Mouse (Mus musculus) forebrain, embryonic 10.5 days (tissue): ENCODE measurements around the gene Frmd6. TPM values are rescaled to one million over a fixed set of nuclear protein-coding genes. Genes with fewer than 3 reads are reported as not detected.

Experiments used
- DNase-seq: peaks from one replicate; pipeline ENCODE4 v3.0.0-alpha.2; 2017; ENCODE audit warnings: low spot score; ENCODE audit errors: extremely low spot score
- H3K27ac ChIP-seq: fragments of 300-500 bp; sonication (generic); 2 replicates; pipeline ENCODE4 v1.5.1; 2016; ENCODE audit warnings: mild to moderate bottlenecking
- H3K27me3 ChIP-seq: fragments of 300-500 bp; sonication (generic); 2 replicates; pipeline ENCODE4 v1.6.1; 2016; ENCODE audit warnings: mild to moderate bottlenecking; ENCODE audit not compliant: poor library complexity, severe bottlenecking
- H3K36me3 ChIP-seq: fragments of 300-500 bp; sonication (generic); replicated peaks from 2 replicates; pipeline ENCODE4 v1.6.1; 2016; ENCODE audit warnings: mild to moderate bottlenecking, moderate library complexity
- H3K4me1 ChIP-seq: fragments of 300-500 bp; sonication (generic); 2 replicates; pipeline ENCODE4 v1.6.1; 2016
- H3K4me3 ChIP-seq: fragments of 300-500 bp; sonication (generic); 2 replicates; pipeline ENCODE4 v1.5.1; 2016; ENCODE audit warnings: mild to moderate bottlenecking, moderate library complexity
- H3K9me3 ChIP-seq: fragments of 300-500 bp; sonication (generic); 2 replicates; pipeline ENCODE4 v1.6.1; 2016; ENCODE audit warnings: mild to moderate bottlenecking, moderate library complexity
- WGBS: fragments of 180-500 bp; shearing (Covaris S2); methylation state at CpG from one replicate; pipeline ENCODE4 v1.1.7; 2016; 5-methylcytosine and 5-hydroxymethylcytosine counted together
- polyA plus RNA-seq: library from polyadenylated mRNA; unstranded; fragments of >200 nt; fragmentation: Nextera tagmentation; extraction: Ambion mirVana; gene quantifications from 2 replicates; pipeline ENCODE4 v1.2.1, GENCODE M21; 2016

Gene Frmd6
- polyA plus RNA-seq, 1 experiment from 2014 or later, result 27.8 TPM

DNA sequence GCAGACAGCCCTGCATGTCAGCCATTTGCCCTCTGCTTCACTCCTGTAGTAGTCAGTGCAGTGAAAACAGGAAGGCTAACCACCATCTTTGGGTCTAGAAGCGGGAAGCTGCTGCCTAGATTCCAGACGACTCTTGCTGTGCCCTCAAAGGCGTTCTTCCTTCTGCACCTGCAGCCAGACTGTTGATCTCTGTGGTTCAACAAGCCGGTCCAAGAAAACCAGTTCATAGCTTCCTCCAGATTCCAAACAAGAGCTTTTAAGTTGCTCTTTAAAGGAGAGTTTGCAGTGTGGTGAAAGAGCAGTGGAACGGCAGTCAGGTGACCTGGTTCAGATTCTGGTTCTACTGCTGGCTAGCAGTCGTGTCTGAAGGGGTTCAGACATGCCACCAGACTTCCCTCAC is 48.2 kb downstream of the Frmd6 start:
- no peak for DNase-seq
- Histone ChIP-seq H3K4me3 (no peak overlapping the region), H3K27me3 (no peaks in the 10 kb centered on the region), H3K9me3 (no peaks in the 10 kb centered on the region), H3K4me1 (peaks cover 7% of the 10 kb centered on the region), H3K27ac (no peak overlapping the region), H3K36me3 (peaks cover 9% of the 10 kb centered on the region)
- 83% methylated on average over 6 of the region's 6 CpGs for WGBS

DNA sequence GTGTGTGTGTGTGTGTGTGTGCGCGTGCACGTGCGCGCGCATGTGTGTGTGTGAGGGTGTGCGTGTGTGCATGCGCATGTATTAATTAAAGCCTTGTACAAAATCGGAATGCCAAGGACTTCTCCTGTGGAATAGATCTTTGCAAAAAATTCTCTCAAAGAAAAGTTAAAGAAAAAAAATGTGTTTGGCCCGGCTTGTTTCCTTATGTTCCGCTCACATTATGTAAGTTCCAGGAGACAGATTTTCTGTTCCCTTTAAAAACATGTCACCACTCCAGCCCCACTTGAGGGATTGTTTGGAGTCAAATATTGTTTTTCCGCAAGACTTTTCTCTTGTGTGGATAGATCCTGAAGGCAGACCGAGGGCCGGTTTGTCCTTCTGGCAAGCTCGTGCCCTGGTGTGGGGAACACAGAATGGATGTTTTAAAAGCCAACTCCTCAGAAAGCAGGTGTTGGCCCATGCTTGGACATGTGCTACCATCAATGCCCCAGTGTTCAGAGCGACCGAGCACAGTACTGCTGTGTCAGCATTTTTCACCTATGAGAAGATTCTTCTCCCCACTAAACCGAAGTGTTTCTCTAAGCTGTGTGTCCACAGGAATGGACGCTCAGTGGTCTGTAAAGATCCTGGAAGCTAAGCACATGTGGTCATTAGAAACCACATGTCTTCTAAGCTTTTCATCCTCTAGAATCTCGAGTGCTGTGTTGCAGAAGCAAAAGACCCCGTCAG is 51.1 kb downstream of the Frmd6 start:
- Histone ChIP-seq H3K4me3 (no peak overlapping the region), H3K27ac (no peak overlapping the region), H3K9me3 (no peaks in the 10 kb centered on the region), H3K4me1 (no peaks in the 10 kb centered on the region), H3K27me3 (no peaks in the 10 kb centered on the region), H3K36me3 (peaks cover 38% of the 10 kb centered on the region)
- WGBS, result 94% methylated on average over 21 of the region's 21 CpGs
- no peak for DNase-seq

DNA sequence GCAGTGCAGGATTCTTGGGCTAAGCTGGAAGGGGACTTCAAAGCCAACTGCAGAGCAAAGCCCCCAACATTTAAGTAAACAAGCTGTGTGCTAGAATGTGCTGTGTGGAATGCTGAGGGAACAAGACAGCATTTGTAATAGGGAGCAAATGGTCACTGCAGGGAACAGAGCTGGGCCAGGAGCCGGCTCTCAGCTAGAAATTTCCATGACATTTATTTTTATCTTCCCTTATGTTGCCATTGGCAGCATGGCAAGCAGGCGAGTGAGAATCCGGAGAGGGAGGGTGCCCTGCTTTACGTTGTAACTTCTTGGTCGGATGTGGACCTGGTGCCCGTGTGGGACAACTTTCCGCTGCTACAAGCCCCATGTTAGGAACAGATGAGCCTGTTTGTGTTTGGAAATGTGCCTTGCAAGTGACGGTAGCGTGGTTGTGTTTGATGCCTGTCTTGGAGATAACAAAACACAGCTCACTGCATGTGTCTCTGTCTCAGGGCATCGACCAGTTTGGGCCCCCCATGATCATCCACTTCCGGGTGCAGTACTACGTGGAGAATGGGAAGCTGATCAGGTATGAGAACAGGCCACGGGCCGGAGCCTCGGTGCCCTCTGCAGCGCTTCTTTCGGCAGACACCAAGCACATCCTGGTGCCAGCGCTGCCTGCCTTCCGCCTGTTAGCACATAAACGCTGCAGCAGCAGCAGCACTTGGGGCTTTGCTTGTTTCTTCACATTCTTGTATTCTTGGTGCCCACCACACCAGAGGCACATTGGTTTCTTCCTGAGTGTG is 52.8 kb downstream of the Frmd6 start:
- Histone ChIP-seq H3K27me3 (no peaks in the 10 kb centered on the region), H3K9me3 (no peaks in the 10 kb centered on the region), H3K36me3 (peaks cover 51% of the 10 kb centered on the region), H3K27ac (no peak overlapping the region), H3K4me3 (no peak overlapping the region), H3K4me1 (no peaks in the 10 kb centered on the region)
- DNase-seq, result no peak
- WGBS, result 95% methylated on average over 20 of the region's 20 CpGs

DNA sequence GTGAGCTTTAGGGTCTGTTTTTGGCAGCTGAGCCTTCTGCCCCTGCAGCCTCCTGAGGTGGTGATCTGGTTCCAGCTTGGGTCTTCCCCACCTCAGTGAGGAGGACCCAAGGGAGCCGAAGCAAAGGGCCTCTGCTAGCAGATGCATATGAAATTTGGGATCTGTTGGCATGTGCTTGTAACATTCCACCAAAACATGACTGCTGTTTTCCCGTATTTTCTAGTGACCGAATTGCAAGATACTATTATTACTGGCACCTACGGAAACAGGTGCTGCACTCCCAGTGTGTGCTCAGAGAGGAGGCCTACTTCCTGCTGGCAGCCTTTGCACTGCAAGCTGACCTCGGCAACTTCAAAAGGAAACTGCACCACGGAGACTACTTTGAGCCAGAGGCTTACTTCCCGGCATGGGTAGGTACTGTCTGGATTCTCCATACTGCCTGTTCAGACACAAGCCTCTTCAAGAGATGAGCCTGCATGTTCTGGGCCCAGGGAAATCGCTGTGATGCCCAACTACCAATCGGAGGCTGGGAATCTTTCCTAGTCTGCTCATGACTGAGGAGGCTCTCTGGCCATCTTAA is 55.2 kb downstream of the Frmd6 start:
- Histone ChIP-seq H3K4me3 (no peak overlapping the region), H3K27me3 (no peaks in the 10 kb centered on the region), H3K27ac (no peak overlapping the region), H3K36me3 (peaks cover 60% of the 10 kb centered on the region), H3K4me1 (no peaks in the 10 kb centered on the region), H3K9me3 (no peaks in the 10 kb centered on the region)
- no peak for DNase-seq
- WGBS, result 79% methylated on average over 9 of the region's 9 CpGs

DNA sequence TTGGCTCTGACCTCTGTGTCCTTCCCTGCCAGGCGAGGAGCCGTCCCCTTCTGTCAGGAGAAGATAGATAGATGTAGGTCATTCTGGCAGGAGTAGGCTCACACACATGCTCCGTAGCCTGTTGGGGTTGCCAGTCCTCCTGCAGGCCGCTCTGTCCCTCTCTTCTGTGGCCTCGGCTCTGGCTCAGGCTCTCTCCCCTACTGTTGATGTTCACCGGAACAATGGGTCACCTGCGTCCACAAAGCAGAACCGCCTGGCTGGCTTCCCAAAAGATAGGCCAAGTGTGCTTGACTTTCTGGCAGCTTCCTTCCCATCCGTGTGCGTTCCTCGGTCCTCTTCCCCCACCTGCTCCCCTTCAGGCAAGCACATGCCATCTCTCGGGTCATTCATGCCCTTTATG is 56.0 kb downstream of the Frmd6 start:
- Histone ChIP-seq H3K4me3 (no peak overlapping the region), H3K36me3 (peaks cover 64% of the 10 kb centered on the region), H3K9me3 (no peaks in the 10 kb centered on the region), H3K4me1 (no peaks in the 10 kb centered on the region), H3K27ac (no peak overlapping the region), H3K27me3 (no peaks in the 10 kb centered on the region)
- DNase-seq, result no peak
- 92% methylated on average over 12 of the region's 12 CpGs for WGBS

DNA sequence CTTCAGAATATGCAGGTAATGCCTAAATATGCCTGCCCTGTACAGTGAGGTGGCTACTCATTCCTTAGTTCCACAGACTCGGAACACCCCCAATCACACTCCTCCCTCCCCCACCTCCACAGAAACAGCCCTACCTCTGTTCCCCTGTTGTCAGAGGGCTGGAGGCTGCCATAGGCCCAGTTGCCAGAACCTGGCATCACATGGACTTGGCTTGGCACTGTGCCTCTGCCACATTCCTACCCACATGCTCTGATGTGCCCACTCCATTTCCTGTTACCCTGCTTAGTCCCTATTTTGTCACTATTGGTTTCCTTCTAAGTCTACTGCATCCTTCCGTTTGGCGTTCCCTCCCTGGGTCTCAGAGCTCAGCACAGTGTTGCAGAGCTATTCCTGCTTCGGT is 56.5 kb downstream of the Frmd6 start:
- no peaks in the 10 kb centered on the region for H3K9me3 ChIP-seq
- H3K4me3 ChIP-seq, result no peak overlapping the region
- DNase-seq, result no peak
- H3K27me3 ChIP-seq, result no peaks in the 10 kb centered on the region
- H3K27ac ChIP-seq, result no peak overlapping the region
- 95% methylated on average over 4 of the region's 4 CpGs for WGBS
- peaks cover 64% of the 10 kb centered on the region for H3K36me3 ChIP-seq
- no peaks in the 10 kb centered on the region for H3K4me1 ChIP-seq

DNA sequence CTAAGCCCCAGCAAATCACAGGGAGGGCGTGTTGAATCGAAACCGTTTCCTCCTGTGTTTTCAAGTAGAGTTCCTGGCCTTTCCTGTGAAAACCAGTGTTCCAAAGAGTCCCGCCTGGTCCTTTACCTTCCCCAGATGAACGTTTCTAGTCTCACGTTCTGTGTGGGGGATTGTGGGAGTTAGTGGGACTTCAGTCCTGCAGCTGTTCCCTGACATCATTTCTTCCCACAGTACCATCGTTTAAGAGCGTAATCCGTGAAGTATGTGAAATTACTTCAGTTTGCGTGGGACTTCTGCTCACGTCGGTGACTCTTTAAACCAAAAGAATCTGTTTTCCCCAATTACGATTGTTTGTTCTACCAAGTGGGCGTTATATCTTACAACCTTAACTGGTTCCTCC is 57.8 kb downstream of the Frmd6 start:
- 93% methylated on average over 14 of the region's 14 CpGs for WGBS
- peaks cover 67% of the 10 kb centered on the region for H3K36me3 ChIP-seq

DNA sequence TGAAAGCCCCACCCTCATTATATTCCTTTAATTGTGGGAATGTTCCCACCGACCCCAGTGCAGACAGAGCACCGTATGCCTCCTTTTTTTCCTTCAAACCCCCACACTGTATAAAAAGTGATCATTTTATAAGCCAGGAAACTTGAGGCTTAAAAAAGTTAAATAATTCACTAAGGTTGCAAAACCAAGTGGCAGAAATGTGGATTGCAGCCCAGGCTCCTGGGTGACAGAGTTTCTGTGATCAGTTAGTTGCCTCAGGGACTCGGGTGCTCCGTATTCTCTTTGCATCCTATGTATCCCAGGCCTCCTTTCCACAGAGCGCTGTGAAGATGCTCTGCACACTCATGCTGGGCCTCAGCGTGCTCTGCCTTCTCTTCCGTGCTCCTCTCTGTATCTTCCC is 58.8 kb downstream of the Frmd6 start:
- H3K9me3 ChIP-seq, result no peaks in the 10 kb centered on the region
- no peaks in the 10 kb centered on the region for H3K4me1 ChIP-seq
- H3K36me3 ChIP-seq, result peaks cover 65% of the 10 kb centered on the region
- no peaks in the 10 kb centered on the region for H3K27me3 ChIP-seq
- 91% methylated on average over 7 of the region's 7 CpGs for WGBS
- H3K27ac ChIP-seq, result no peak overlapping the region
- DNase-seq, result no peak
- no peak overlapping the region for H3K4me3 ChIP-seq

More for the DNA sequence above, 57.8 kb downstream of the Frmd6 start:
- no peak overlapping the region for H3K4me3 ChIP-seq
- no peaks in the 10 kb centered on the region for H3K9me3 ChIP-seq
- H3K27ac ChIP-seq, result no peak overlapping the region
- no peak for DNase-seq
- H3K4me1 ChIP-seq, result no peaks in the 10 kb centered on the region
- H3K27me3 ChIP-seq, result no peaks in the 10 kb centered on the region

DNA sequence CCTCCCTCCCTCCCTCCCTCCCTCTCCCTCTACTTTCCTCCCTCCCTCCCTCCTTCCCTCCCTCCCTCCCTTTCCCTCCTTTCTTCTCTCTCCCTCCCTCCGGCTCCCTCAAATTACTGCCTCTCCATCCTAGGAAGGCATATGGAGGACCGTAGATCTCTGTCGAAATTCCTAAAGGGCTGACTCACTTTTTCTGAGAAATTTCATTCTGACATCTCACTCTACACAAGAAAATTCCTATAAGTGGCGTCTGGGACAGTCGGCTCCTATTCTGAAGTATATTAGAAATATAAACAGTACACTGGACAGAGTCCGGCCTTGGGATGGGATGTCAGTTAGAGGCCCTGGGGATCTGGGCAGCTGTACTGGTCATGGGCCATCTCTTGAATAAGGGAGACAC is 59.7 kb downstream of the Frmd6 start:
- no peaks in the 10 kb centered on the region for H3K4me1 ChIP-seq
- DNase-seq, result no peak
- H3K4me3 ChIP-seq, result no peak overlapping the region
- WGBS, result 92% methylated on average over 5 of the region's 6 CpGs
- no peaks in the 10 kb centered on the region for H3K9me3 ChIP-seq
- peaks cover 64% of the 10 kb centered on the region for H3K36me3 ChIP-seq
- H3K27me3 ChIP-seq, result no peaks in the 10 kb centered on the region
- H3K27ac ChIP-seq, result no peak overlapping the region

DNA sequence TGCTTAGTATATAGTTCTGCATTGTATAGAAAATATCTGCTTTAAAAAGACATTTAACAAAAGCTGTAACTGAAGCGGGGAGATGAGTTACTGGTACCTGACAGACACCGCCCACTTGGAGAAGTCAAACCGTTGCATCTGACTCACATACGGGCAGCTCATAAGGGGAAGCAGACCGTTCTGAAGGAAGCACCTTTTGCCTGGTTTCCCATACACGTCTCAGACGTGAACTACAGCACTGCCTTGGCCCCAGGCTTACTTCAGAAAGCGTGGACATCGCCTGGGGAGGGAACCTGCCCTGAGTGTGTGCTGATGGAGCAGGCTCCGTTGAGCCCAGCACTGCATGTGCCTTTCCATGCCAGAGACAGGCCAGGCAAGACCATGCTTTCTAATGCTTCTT is 60.3 kb downstream of the Frmd6 start:
- H3K4me3 ChIP-seq, result no peak overlapping the region
- peaks cover 64% of the 10 kb centered on the region for H3K36me3 ChIP-seq
- no peak overlapping the region for H3K27ac ChIP-seq
- WGBS, result 87% methylated on average over 10 of the region's 10 CpGs
- DNase-seq, result no peak
- H3K27me3 ChIP-seq, result no peaks in the 10 kb centered on the region
- no peaks in the 10 kb centered on the region for H3K4me1 ChIP-seq
- no peaks in the 10 kb centered on the region for H3K9me3 ChIP-seq

DNA sequence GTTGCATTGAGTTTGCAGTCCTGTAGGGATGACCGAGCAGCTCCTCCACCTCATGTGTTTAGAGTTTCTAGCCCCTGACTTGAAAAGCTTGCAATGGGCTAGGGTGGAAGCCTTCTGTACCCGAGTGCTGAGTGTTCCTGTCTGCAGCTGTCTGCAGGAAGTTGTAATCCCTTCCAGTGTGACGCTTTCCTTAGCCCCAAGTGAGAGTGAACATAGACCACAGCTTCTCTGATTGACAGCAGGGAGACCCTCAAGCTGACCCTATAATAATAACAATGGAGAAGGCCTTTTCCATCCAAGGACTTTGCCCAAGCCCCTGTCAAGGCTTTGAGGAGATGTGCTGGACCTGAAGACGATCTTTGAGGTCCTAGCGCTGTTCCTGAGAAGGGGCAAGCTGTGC is 65.1 kb downstream of the Frmd6 start:
- H3K36me3 ChIP-seq, result peaks cover 78% of the 10 kb centered on the region
- no peaks in the 10 kb centered on the region for H3K9me3 ChIP-seq
- H3K4me3 ChIP-seq, result no peak overlapping the region
- H3K27me3 ChIP-seq, result no peaks in the 10 kb centered on the region
- H3K4me1 ChIP-seq, result no peaks in the 10 kb centered on the region
- no peak overlapping the region for H3K27ac ChIP-seq
- DNase-seq, result no peak
- WGBS, result 81% methylated on average over 5 of the region's 5 CpGs

DNA sequence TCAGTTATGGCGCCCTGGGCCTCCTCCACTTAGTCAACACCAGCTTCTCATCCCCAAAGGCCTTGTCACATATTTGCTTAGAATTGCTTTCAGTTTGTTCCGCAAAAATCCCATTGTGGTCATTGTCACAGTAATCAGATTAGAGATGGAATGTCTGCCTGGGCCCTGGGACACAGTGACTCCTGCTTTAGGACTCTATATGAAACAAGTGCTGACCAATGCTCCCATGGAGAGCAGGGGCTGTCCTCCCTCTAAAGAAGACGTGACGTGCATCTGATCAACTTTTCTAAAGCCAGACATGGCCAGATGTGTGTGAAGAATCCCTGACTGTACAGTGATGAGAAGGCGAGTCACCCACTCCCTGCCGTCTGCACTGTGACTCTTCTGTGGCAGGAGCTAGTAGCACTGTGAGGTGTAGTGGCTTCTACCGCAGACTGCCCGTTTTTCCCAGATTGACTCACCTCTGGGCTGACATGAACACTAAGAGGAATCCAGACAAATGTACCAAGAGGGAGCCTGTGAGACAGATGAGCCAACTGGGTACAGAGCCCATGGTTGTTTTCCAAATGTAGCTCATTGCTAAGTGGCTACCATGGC is 65.7 kb downstream of the Frmd6 start:
- no peak for DNase-seq
- WGBS, result 85% methylated on average over 8 of the region's 8 CpGs
- Histone ChIP-seq H3K27ac (no peak overlapping the region), H3K36me3 (peaks cover 76% of the 10 kb centered on the region), H3K4me3 (no peak overlapping the region), H3K4me1 (no peaks in the 10 kb centered on the region), H3K9me3 (no peaks in the 10 kb centered on the region), H3K27me3 (no peaks in the 10 kb centered on the region)

DNA sequence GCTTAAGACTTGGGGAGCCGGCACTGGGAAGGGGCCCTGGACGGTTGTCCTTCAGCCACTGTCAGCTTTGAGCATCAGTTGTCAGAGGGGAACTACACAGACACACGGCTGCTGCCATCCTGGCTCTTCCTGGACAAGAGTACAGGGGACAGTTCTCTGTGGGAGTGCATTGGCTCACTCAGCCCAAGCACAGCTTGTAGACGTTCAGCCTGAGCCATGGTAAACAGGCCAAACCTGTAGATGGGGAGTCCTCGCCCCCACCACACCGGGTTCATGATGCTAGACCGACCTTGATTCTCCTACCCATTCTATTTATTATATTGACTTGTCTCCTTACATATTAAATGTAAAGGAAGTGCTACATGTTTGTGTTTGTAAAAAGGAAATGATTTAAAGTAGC is 70.0 kb downstream of the Frmd6 start:
- H3K4me3 ChIP-seq, result no peak overlapping the region
- no peak overlapping the region for H3K27ac ChIP-seq
- H3K9me3 ChIP-seq, result no peaks in the 10 kb centered on the region
- H3K27me3 ChIP-seq, result no peaks in the 10 kb centered on the region
- H3K4me1 ChIP-seq, result peaks cover 13% of the 10 kb centered on the region
- 93% methylated on average over 7 of the region's 7 CpGs for WGBS
- no peak for DNase-seq
- H3K36me3 ChIP-seq, result peaks cover 91% of the 10 kb centered on the region
